Mouse (Mus musculus): ENCODE data around the gene Sept9. TPM values are rescaled to one million over a fixed set of nuclear protein-coding genes. Genes with fewer than 3 reads are reported as not detected.

The Sept9 gene
- polyA plus RNA-seq, 1 experiment from 2014 or later: 182 TPM

DNA sequence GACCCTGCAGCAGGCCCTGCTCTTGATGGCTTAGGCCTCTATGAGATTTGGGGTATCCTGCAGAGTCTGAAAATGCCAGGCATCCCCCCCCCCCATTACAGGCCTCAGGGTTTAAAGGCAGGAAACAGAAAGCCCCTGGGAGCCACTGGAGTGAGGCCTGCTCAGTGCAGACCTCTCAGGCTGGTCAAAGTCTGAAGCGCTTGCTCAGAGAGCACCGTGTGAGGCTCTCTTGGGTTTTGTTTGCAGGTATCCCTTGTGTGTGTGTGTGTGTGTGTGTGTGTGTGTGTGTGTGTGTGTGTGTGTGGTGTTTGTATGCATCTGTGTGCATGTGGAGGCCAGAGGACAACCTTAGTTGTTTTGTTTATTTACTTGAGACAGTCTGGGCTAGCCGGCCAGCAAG lies 164.5 kb downstream of the Sept9 start:
- H3K4me1 ChIP-seq (ENCODE audit: control insufficient read depth, insufficient read depth, low read length): no peaks in the 10 kb centered on the region
- H3K27me3 ChIP-seq (ENCODE audit: control insufficient read depth, insufficient read depth, low read length): no peaks in the 10 kb centered on the region
- 50% methylated on average over 3 of the region's 3 CpGs for WGBS
- no peak for DNase-seq (ENCODE audit: low spot score)
- no peak overlapping the region for H3K27ac ChIP-seq (replicated peaks; ENCODE audit: low read depth, low read length)
- no peak overlapping the region for H3K4me2 ChIP-seq (ENCODE audit: low read depth, low read length)
- H3K9me3 ChIP-seq (replicated peaks; ENCODE audit: control insufficient read depth, low read length): no peaks in the 10 kb centered on the region
- ATAC-seq (replicated peaks; ENCODE audit: insufficient number of reproducible peaks, low FRiP score, low TSS enrichment, low read depth): no peak
- H3K9ac ChIP-seq (replicated peaks; ENCODE audit: low read length): peak overlapping the region; percentile 9
- no peak overlapping the region for H3K4me3 ChIP-seq (ENCODE audit: low read depth, low read length)
- H3K36me3 ChIP-seq (replicated peaks; ENCODE audit: control insufficient read depth, insufficient read depth, low read depth, low read length): peaks cover 20% of the 10 kb centered on the region

DNA sequence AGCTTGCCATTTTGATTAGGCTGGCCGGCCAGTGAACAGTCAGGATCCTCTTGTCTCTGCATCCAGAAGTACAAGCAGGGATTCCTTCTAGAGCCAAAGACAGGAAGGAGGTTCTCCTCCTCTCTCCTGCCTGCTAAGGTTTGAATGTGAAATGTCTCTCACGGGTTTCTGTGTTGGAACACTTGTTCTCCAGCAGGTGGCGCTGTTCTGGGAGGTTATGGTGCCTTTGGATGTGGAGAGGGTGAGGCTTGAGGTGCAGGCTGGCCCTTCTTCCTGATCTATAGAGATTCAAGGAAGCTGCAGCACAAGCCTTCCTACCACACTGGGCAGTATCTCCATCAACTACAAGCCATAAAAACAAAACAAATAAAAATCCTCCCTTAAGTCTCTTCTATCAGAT lies 167.0 kb downstream of the Sept9 start:
- WGBS: 21% methylated on average over 3 of the region's 3 CpGs
- no peak overlapping the region for H3K4me3 ChIP-seq (ENCODE audit: low read depth, low read length)
- ATAC-seq (replicated peaks; ENCODE audit: insufficient number of reproducible peaks, low FRiP score, low TSS enrichment, low read depth): no peak

DNA sequence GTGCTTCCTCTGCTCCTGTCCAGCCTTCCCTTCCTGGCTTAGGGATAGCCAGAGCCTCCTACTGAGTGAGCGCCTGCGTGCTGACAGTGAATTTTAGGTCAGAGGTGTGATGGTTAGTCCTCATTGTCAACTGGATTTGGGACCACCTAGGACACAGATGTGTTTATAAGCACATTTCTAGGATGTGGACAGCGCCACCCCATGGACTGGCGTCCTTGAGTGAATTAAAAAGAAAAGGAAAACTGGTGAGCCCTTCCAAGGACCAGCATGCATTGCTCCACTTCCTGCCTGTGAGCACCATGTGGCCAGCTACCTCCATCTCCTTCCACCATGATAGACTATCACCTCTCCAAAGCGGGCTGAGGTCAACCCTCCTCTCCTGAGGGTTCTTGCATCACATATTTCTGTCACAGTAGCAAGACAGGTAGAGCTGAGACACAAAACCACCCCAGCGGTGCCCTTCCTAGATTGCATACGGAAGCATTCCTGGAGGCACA lies 167.4 kb downstream of the Sept9 start:
- no peak for ATAC-seq (replicated peaks; ENCODE audit: insufficient number of reproducible peaks, low FRiP score, low TSS enrichment, low read depth)
- 79% methylated on average over 7 of the region's 7 CpGs for WGBS
- H3K4me1 ChIP-seq (ENCODE audit: control insufficient read depth, insufficient read depth, low read length): no peaks in the 10 kb centered on the region; the same call in 1 of the 2 replicates

More for the DNA sequence above, 167.0 kb downstream of the Sept9 start:
- H3K4me1 ChIP-seq (ENCODE audit: control insufficient read depth, insufficient read depth, low read length): no peaks in the 10 kb centered on the region; the same call in 1 of the 2 replicates
- H3K27ac ChIP-seq (replicated peaks; ENCODE audit: low read depth, low read length): no peak overlapping the region
- H3K9me3 ChIP-seq (replicated peaks; ENCODE audit: control insufficient read depth, low read length): no peaks in the 10 kb centered on the region
- no peak overlapping the region for H3K9ac ChIP-seq (replicated peaks; ENCODE audit: low read length)
- DNase-seq (ENCODE audit: low spot score): peak; percentile 68
- no peak overlapping the region for H3K4me2 ChIP-seq (ENCODE audit: low read depth, low read length)
- H3K36me3 ChIP-seq (replicated peaks; ENCODE audit: control insufficient read depth, insufficient read depth, low read depth, low read length): peaks cover 7% of the 10 kb centered on the region
- no peaks in the 10 kb centered on the region for H3K27me3 ChIP-seq (ENCODE audit: control insufficient read depth, insufficient read depth, low read length)

DNA sequence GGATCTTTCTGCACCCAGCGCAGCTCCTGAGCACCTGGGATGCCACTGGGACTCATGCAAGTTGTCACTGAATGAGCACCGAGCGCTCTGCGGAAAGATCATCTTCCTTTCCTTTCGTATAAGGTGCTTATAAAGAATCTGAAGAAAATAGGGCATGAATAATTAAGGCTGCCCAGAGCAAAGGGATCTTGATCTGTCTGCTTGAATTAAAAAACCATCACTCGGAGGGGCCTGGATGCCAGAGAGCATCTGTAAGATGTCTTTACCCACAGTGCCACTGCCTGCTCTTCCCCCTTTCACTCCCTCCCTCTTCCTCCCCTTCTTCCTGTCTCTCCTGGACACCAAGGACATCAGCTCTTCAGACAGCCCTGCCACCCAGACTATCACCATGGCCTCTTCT lies 168.5 kb downstream of the Sept9 start:
- Histone ChIP-seq H3K27ac (replicated peaks; ENCODE audit: low read depth, low read length) (no peak overlapping the region), H3K36me3 (replicated peaks; ENCODE audit: control insufficient read depth, insufficient read depth, low read depth, low read length) (no peaks in the 10 kb centered on the region), H3K4me2 (ENCODE audit: low read depth, low read length) (no peak overlapping the region), H3K4me1 (ENCODE audit: control insufficient read depth, insufficient read depth, low read length) (no peaks in the 10 kb centered on the region; the same call in 1 of the 2 replicates), H3K4me3 (ENCODE audit: low read depth, low read length) (no peak overlapping the region), H3K9ac (replicated peaks; ENCODE audit: low read length) (no peak overlapping the region), H3K9me3 (replicated peaks; ENCODE audit: control insufficient read depth, low read length) (no peaks in the 10 kb centered on the region), H3K27me3 (ENCODE audit: control insufficient read depth, insufficient read depth, low read length) (no peaks in the 10 kb centered on the region)
- WGBS: 89% methylated on average over 6 of the region's 6 CpGs
- DNase-seq (ENCODE audit: low spot score) (no peak), ATAC-seq (replicated peaks; ENCODE audit: insufficient number of reproducible peaks, low FRiP score, low TSS enrichment, low read depth) (no peak)

More for the DNA sequence above, 167.4 kb downstream of the Sept9 start:
- Histone ChIP-seq H3K9ac (replicated peaks; ENCODE audit: low read length) (no peak overlapping the region), H3K9me3 (replicated peaks; ENCODE audit: control insufficient read depth, low read length) (no peaks in the 10 kb centered on the region), H3K4me3 (ENCODE audit: low read depth, low read length) (no peak overlapping the region), H3K27ac (replicated peaks; ENCODE audit: low read depth, low read length) (no peak overlapping the region), H3K27me3 (ENCODE audit: control insufficient read depth, insufficient read depth, low read length) (no peaks in the 10 kb centered on the region), H3K36me3 (replicated peaks; ENCODE audit: control insufficient read depth, insufficient read depth, low read depth, low read length) (peaks cover 7% of the 10 kb centered on the region), H3K4me2 (ENCODE audit: low read depth, low read length) (no peak overlapping the region)
- no peak for DNase-seq (ENCODE audit: low spot score)

DNA sequence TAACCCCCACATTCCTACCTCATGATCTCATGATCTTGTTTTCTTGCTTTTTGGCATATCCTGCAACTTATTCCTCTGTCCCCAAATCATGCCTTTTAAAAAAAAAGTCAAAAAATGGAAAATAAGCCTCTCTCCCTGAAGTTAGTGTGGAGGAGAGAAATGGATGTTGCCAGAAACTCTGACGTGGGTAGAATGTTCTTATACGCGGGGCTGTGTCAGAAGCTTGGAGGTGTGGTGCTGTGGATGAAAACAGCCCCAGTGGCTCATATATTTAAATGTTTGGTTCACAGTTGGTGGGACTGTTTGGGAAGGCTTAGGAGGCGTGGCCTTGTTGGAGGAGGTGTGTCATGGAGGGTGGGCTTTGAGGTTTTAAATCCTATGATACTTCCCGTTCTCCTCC lies 169.9 kb downstream of the Sept9 start:
- ATAC-seq (replicated peaks; ENCODE audit: insufficient number of reproducible peaks, low FRiP score, low TSS enrichment, low read depth) (no peak), DNase-seq (ENCODE audit: low spot score) (no peak)
- 81% methylated on average over 5 of the region's 5 CpGs for WGBS
- no peak overlapping the region for H3K4me3 ChIP-seq (ENCODE audit: low read depth, low read length)
- no peaks in the 10 kb centered on the region for H3K27me3 ChIP-seq (ENCODE audit: control insufficient read depth, insufficient read depth, low read length)
- H3K27ac ChIP-seq (replicated peaks; ENCODE audit: low read depth, low read length): no peak overlapping the region
- no peaks in the 10 kb centered on the region for H3K36me3 ChIP-seq (replicated peaks; ENCODE audit: control insufficient read depth, insufficient read depth, low read depth, low read length)
- H3K4me1 ChIP-seq (ENCODE audit: control insufficient read depth, insufficient read depth, low read length): peaks cover 2% of the 10 kb centered on the region
- H3K9me3 ChIP-seq (replicated peaks; ENCODE audit: control insufficient read depth, low read length): no peaks in the 10 kb centered on the region
- no peak overlapping the region for H3K4me2 ChIP-seq (ENCODE audit: low read depth, low read length)
- no peak overlapping the region for H3K9ac ChIP-seq (replicated peaks; ENCODE audit: low read length)

DNA sequence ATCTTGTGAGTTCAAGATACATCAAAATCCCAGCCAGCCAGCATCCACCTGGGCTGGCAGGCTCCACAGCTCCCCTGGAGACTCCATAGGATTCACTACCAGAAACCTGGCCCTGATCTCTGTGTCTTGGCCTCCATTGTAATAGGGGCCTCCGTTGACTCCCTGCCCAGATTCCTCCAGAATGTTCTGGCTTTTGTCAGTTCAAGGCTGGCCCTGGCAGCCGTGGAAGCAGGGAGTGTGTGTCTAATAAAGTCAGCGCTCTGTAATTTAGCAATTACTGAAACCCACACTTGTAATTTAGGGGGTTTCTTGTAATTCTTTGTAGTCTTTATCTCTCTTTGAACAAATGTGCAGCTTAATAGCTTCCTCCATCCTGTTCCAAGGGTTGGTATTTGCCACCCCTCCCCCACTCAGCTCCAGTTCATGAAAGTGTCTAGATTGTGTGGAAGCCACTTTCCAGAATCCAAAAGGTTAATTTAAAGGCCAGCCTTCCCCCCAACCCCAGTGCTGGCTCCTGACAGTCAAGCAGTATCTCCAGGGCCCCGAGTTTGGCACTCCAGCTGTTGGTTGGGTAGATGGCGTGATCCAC lies 170.9 kb downstream of the Sept9 start:
- ATAC-seq (replicated peaks; ENCODE audit: insufficient number of reproducible peaks, low FRiP score, low TSS enrichment, low read depth): no peak
- Histone ChIP-seq H3K4me2 (ENCODE audit: low read depth, low read length) (no peak overlapping the region), H3K9me3 (replicated peaks; ENCODE audit: control insufficient read depth, low read length) (no peaks in the 10 kb centered on the region), H3K9ac (replicated peaks; ENCODE audit: low read length) (no peak overlapping the region), H3K27ac (replicated peaks; ENCODE audit: low read depth, low read length) (no peak overlapping the region), H3K4me1 (ENCODE audit: control insufficient read depth, insufficient read depth, low read length) (peaks cover 2% of the 10 kb centered on the region), H3K36me3 (replicated peaks; ENCODE audit: control insufficient read depth, insufficient read depth, low read depth, low read length) (no peaks in the 10 kb centered on the region), H3K4me3 (ENCODE audit: low read depth, low read length) (no peak overlapping the region), H3K27me3 (ENCODE audit: control insufficient read depth, insufficient read depth, low read length) (no peaks in the 10 kb centered on the region)
- WGBS: 46% methylated on average over 5 of the region's 5 CpGs
- peak; percentile 49 for DNase-seq (ENCODE audit: low spot score)

DNA sequence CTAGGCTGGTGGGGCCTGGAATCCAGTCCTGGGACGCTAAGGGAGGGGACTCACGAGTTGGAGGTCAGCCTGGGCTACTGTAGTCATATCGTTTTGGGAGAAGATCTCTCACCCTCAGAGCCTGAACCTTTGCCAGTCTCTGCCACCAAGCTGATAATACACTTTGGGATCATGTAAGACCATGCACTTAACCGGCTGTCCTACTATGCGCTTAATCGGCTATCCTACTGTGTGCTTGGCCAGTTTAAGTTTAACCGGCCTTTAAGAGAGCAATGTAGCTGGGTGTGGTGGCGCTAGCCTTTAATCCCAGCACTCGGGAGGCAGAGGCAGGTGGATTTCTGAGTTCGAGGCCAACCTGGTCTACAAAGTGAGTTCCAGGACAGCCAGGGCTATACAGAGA lies 173.1 kb downstream of the Sept9 start:
- H3K4me1 ChIP-seq (ENCODE audit: control insufficient read depth, insufficient read depth, low read length): peaks cover 2% of the 10 kb centered on the region
- H3K27ac ChIP-seq (replicated peaks; ENCODE audit: low read depth, low read length): no peak overlapping the region
- H3K4me3 ChIP-seq (ENCODE audit: low read depth, low read length): no peak overlapping the region
- WGBS: 93% methylated on average over 10 of the region's 10 CpGs
- ATAC-seq (replicated peaks; ENCODE audit: insufficient number of reproducible peaks, low FRiP score, low TSS enrichment, low read depth) (no peak), DNase-seq (ENCODE audit: low spot score) (no peak)
- no peaks in the 10 kb centered on the region for H3K9me3 ChIP-seq (replicated peaks; ENCODE audit: control insufficient read depth, low read length)
- no peak overlapping the region for H3K4me2 ChIP-seq (ENCODE audit: low read depth, low read length)
- no peaks in the 10 kb centered on the region for H3K27me3 ChIP-seq (ENCODE audit: control insufficient read depth, insufficient read depth, low read length)
- no peak overlapping the region for H3K9ac ChIP-seq (replicated peaks; ENCODE audit: low read length)
- no peaks in the 10 kb centered on the region for H3K36me3 ChIP-seq (replicated peaks; ENCODE audit: control insufficient read depth, insufficient read depth, low read depth, low read length)

DNA sequence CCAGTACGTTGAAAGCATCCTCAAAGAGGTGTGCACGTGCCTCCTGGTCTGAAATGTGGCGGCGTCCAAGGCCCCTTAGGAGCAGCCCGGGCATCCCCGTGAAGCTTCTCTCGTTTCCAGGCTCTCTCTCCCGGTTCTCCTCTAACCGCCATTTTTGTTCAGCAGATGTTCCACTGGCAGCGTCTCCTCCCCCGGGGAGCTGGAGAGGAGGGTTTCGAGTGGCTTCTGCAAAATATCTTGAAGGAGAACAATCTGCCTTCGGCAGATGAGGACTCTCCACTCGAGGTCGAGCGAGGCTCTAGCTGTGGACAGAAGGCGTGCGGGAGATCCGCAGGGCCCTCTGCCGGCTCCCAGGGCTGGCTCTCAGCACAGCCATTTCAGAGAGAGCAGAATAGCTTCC lies 173.7 kb downstream of the Sept9 start:
- no peak for DNase-seq (ENCODE audit: low spot score)
- H3K9me3 ChIP-seq (replicated peaks; ENCODE audit: control insufficient read depth, low read length): no peaks in the 10 kb centered on the region
- H3K36me3 ChIP-seq (replicated peaks; ENCODE audit: control insufficient read depth, insufficient read depth, low read depth, low read length): no peaks in the 10 kb centered on the region
- no peak for ATAC-seq (replicated peaks; ENCODE audit: insufficient number of reproducible peaks, low FRiP score, low TSS enrichment, low read depth)
- WGBS: 72% methylated on average over 20 of the region's 20 CpGs
- H3K4me3 ChIP-seq (ENCODE audit: low read depth, low read length): no peak overlapping the region
- H3K27me3 ChIP-seq (ENCODE audit: control insufficient read depth, insufficient read depth, low read length): no peaks in the 10 kb centered on the region
- H3K27ac ChIP-seq (replicated peaks; ENCODE audit: low read depth, low read length): no peak overlapping the region
- no peak overlapping the region for H3K9ac ChIP-seq (replicated peaks; ENCODE audit: low read length)
- H3K4me1 ChIP-seq (ENCODE audit: control insufficient read depth, insufficient read depth, low read length): peaks cover 2% of the 10 kb centered on the region
- H3K4me2 ChIP-seq (ENCODE audit: low read depth, low read length): no peak overlapping the region

Data from embryonic facial prominence, embryonic 11.5 days (tissue).